Mouse (Mus musculus): ENCODE results near the gene Trabd2b.

- TF ChIP-seq CTCF (IDR thresholded peaks at IDR 0.05) (no peak), EP300 (IDR thresholded peaks at IDR 0.05) (no peak)
These were observed 5.4 kb downstream of the Trabd2b start for GRCm38 (mm10) chr4:114411846-114412390.

All from lung, postnatal 0 days (tissue).